Comparison of ENCODE assay signal across 8 mouse cellular contexts in genomic region chr7:139363281-139364004, GRCm38 (mm10). TPM values are rescaled to one million over a fixed set of nuclear protein-coding genes. Genes with fewer than 3 reads are reported as not detected.
DNase-seq lines count a peak whose midpoint lies in the region; ATAC-seq and TF ChIP-seq lines count a peak whose summit lies in the region.

No protein-coding gene starts in this region.

- H3K9me3 ChIP-seq in megakaryocyte, embryonic 14.5 days = no peaks in the 10 kb centered on the region
- H3K9me3 ChIP-seq in embryonic facial prominence, embryonic 11.5 days (replicated peaks; ENCODE audit: control insufficient read depth, low read length) = no peaks in the 10 kb centered on the region
- no peaks in the 10 kb centered on the region for H3K9me3 ChIP-seq in heart, postnatal 0 days (replicated peaks; ENCODE audit: control insufficient read depth, low read length)
- H3K9me3 ChIP-seq in limb, embryonic 15.5 days = no peaks in the 10 kb centered on the region

- no peaks in the 10 kb centered on the region for H3K27me3 ChIP-seq in megakaryocyte, embryonic 14.5 days (replicated peaks)
- no peaks in the 10 kb centered on the region for H3K27me3 ChIP-seq in embryonic facial prominence, embryonic 11.5 days (ENCODE audit: control insufficient read depth, insufficient read depth, low read length)
- no peaks in the 10 kb centered on the region for H3K27me3 ChIP-seq in heart, postnatal 0 days (ENCODE audit: control insufficient read depth, insufficient read depth, low read length)
- no peaks in the 10 kb centered on the region for H3K27me3 ChIP-seq in limb, embryonic 15.5 days

- no peak for TF ChIP-seq CTCF in heart, postnatal 0 days (IDR thresholded peaks at IDR 0.05; ENCODE audit: low read depth)

- H3K27ac ChIP-seq in embryonic facial prominence, embryonic 11.5 days (replicated peaks; ENCODE audit: low read depth, low read length) = peak overlapping the region; percentile 75
- peak overlapping the region; percentile 95 for H3K27ac ChIP-seq in heart, postnatal 0 days (ENCODE audit: low read depth)
- H3K27ac ChIP-seq in limb, embryonic 15.5 days = peak overlapping the region; percentile 77

- ATAC-seq in megakaryocyte, adult 5-6 weeks (ENCODE audit: poor library complexity, severe bottlenecking) = no peak
- peak; percentile 39 for ATAC-seq in embryonic facial prominence, embryonic 11.5 days (replicated peaks; ENCODE audit: insufficient number of reproducible peaks, low FRiP score, low TSS enrichment, low read depth)
- peak; percentile 14 for ATAC-seq in heart, postnatal 0 days (ENCODE audit: insufficient read depth, low read depth)
- ATAC-seq in limb, embryonic 15.5 days (ENCODE audit: insufficient number of reproducible peaks, low FRiP score, low TSS enrichment, low read depth) = no peak

- peak overlapping the region; percentile 84 for H3K4me3 ChIP-seq in megakaryocyte, embryonic 14.5 days (replicated peaks)
- no peak overlapping the region for H3K4me3 ChIP-seq in embryonic facial prominence, embryonic 11.5 days (ENCODE audit: low read depth, low read length)
- no peak overlapping the region for H3K4me3 ChIP-seq in heart, postnatal 0 days (ENCODE audit: low read depth, low read length)
- no peak overlapping the region for H3K4me3 ChIP-seq in limb, embryonic 15.5 days

- no peak for TF ChIP-seq EP300 in heart, postnatal 0 days (IDR thresholded peaks at IDR 0.05; ENCODE audit: low read depth)

- H3K9ac ChIP-seq in embryonic facial prominence, embryonic 11.5 days (replicated peaks; ENCODE audit: low read length) = no peak overlapping the region
- H3K9ac ChIP-seq in heart, postnatal 0 days (replicated peaks; ENCODE audit: low read depth, low read length) = no peak overlapping the region
- H3K9ac ChIP-seq in limb, embryonic 15.5 days = no peak overlapping the region

- H3K36me3 ChIP-seq in megakaryocyte, embryonic 14.5 days (replicated peaks; ENCODE audit: low read length) = no peaks in the 10 kb centered on the region
- no peaks in the 10 kb centered on the region for H3K36me3 ChIP-seq in embryonic facial prominence, embryonic 11.5 days (replicated peaks; ENCODE audit: control insufficient read depth, insufficient read depth, low read depth, low read length)
- H3K36me3 ChIP-seq in heart, postnatal 0 days (replicated peaks; ENCODE audit: control insufficient read depth, insufficient read depth, low read length) = no peaks in the 10 kb centered on the region
- no peaks in the 10 kb centered on the region for H3K36me3 ChIP-seq in limb, embryonic 15.5 days

- no peak overlapping the region for H3K4me2 ChIP-seq in embryonic facial prominence, embryonic 11.5 days (ENCODE audit: low read depth, low read length)
- H3K4me2 ChIP-seq in heart, postnatal 0 days (ENCODE audit: low read depth, low read length) = peak overlapping the region; percentile 35; the same call in 1 of the 2 replicates
- H3K4me2 ChIP-seq in limb, embryonic 15.5 days = no peak overlapping the region

- peak; percentile 20 for DNase-seq in embryonic facial prominence, embryonic 11.5 days (ENCODE audit: low spot score)
- no peak for DNase-seq in heart, postnatal 0 days (ENCODE audit: low spot score)
- peak; percentile 61 for DNase-seq in testis, postnatal 10 days (ENCODE audit: low spot score)
- no peak for DNase-seq in right cerebral cortex, postnatal 4 days
- no peak for DNase-seq in layer of hippocampus, postnatal 36 days

- H3K4me1 ChIP-seq in megakaryocyte, embryonic 14.5 days = peaks cover 100% of the 10 kb centered on the region
- peaks cover 15% of the 10 kb centered on the region for H3K4me1 ChIP-seq in embryonic facial prominence, embryonic 11.5 days (ENCODE audit: control insufficient read depth, insufficient read depth, low read length)
- H3K4me1 ChIP-seq in heart, postnatal 0 days (ENCODE audit: control insufficient read depth, insufficient read depth) = peaks cover 69% of the 10 kb centered on the region
- H3K4me1 ChIP-seq in limb, embryonic 15.5 days = peaks cover 38% of the 10 kb centered on the region

- WGBS in embryonic facial prominence, embryonic 11.5 days = 50% methylated on average over 13 of the region's 13 CpGs
- 42% methylated on average over 13 of the region's 13 CpGs for WGBS in heart, postnatal 0 days
- 51% methylated on average over 13 of the region's 13 CpGs for WGBS in limb, embryonic 15.5 days

RNA-seq across cellular contexts. Expression of gene Inpp5a, which starts 25.5 kb away (rescaled TPM):
- 95.0 and 304 TPM in 2 replicates for polyA plus RNA-seq in megakaryocyte, embryonic 14.5 days (2012; ENCODE audit: insufficient read depth, low replicate concordance)
- total RNA-seq in megakaryocyte, adult 5-6 weeks (2015) = 11.4 and 11.9 TPM in 2 replicates
- total RNA-seq in megakaryocyte, adult 5-6 weeks (2017) = 7.6 and 10.5 TPM in 2 replicates
- 26.1 and 28.4 TPM in 2 replicates for polyA plus RNA-seq in embryonic facial prominence, embryonic 11.5 days (2014; fragmentation: Nextera tagmentation; extraction: Ambion mirVana)
- 43.4 and 44.1 TPM in 2 replicates for total RNA-seq in heart, postnatal 0 days (2014; rRNA removed; ENCODE audit: low replicate concordance)
- 57.9 and 65.2 TPM in 2 replicates for polyA plus RNA-seq in heart, postnatal 0 days (2015; fragmentation: Nextera tagmentation; extraction: Ambion mirVana)
- polyA plus RNA-seq in limb, embryonic 15.5 days (2015; fragmentation: Nextera tagmentation; extraction: Ambion mirVana) = 21.1 and 28.5 TPM in 2 replicates
- total RNA-seq in layer of hippocampus, postnatal 36 days (2021) = 10 to 100 TPM; 38.7 to 42.9 TPM

Comparison
In these comparisons a context has a peak if more than half of its experiments do, and no peak if none do; other contexts are left out.
1. ATAC-seq: peak in embryonic facial prominence, embryonic 11.5 days (single experiment) and heart, postnatal 0 days (single experiment); none in megakaryocyte, adult 5-6 weeks (single experiment) and limb, embryonic 15.5 days (single experiment).
2. DNase-seq: peak in embryonic facial prominence, embryonic 11.5 days (single experiment) and testis, postnatal 10 days (single experiment); none in heart, postnatal 0 days (single experiment), right cerebral cortex, postnatal 4 days (single experiment) and layer of hippocampus, postnatal 36 days (0 of 2).
3. Peak in every context shown above with its lines, with median percentiles within 50 percentile points of each other: H3K27ac ChIP-seq.